Mouse (Mus musculus) layer of hippocampus, adult 18-20 months (tissue): ENCODE measurements around the gene P2ry1. TPM values are rescaled to one million over a fixed set of nuclear protein-coding genes. Genes with fewer than 3 reads are reported as not detected.
A peak's percentile ranks its signal among the peaks of the same experiment; 100 is the strongest.

Source experiments
- DNase-seq, 2 experiments: peaks; one replicate each; pipeline ENCODE4 v3.0.0; 2022; ENCODE audit warnings: low spot score in 2 of 2
- long read RNA-seq: library from polyadenylated mRNA; stranded (forward); transcript quantifications from one replicate; pipeline ENCODE4 v2.0.0, GENCODE M21; 2021
- total RNA-seq, 2 experiments: library from RNA; stranded (reverse); gene quantifications; 2 replicates each; pipeline ENCODE4 v1.2.3; 2021

P2ry1 gene
- total RNA-seq, result 1 to 10 TPM; 3.0 to 3.3 TPM
- long read RNA-seq, partial matches to known transcripts, result 0 of 5 reads
- long read RNA-seq, other reads (novel, unspliced or antisense), result 1 of 5 reads

DNA sequence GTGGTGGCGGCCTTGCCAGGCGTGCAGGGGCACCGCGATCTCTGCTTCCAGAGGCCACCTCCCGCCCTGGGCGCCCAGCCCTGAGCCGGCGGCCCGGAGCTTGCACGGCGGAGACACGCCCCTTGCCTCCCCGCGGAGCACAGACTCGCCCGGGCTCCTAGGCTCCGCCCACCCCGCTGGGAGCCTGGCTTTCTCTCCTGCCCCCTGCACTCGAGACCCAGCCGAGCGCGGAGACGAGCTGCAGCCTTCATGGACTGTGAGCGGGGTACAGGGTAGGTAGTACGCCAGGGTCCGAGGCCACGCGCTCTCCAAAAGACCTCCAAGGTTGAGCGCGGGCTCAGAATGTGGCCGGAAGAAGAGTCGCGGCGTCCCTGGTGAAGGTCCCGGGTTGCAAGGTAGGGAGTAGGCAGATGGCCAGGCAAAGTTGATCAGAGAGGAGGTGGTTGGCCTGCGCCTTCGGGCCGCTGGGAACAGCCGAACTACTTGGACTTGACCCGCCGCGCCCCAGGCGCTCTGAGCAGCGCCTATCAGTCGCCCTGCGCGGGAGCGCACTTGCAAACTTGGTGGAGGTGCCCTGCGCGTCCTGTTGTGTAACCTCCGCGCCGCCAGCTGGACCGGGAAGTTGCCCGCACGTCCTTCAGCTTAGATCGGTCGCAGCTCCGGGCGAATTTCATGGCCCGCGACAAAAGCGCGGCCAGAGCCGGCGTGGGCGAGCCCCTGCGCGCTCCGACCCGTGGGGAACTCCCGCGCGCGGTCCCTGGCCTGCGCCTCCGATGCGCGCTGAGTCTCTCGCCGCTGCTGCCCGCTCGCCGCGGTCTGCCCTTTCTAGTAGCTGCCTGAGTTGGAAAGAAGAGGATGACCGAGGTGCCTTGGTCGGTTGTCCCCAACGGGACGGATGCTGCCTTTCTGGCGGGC lies at the start of gene P2ry1:
Gene P2ry1, plus strand, starts transcription at position 209 of the 915 bp plus-strand sequence.
- peak; percentile 11 to 46 for DNase-seq

DNA sequence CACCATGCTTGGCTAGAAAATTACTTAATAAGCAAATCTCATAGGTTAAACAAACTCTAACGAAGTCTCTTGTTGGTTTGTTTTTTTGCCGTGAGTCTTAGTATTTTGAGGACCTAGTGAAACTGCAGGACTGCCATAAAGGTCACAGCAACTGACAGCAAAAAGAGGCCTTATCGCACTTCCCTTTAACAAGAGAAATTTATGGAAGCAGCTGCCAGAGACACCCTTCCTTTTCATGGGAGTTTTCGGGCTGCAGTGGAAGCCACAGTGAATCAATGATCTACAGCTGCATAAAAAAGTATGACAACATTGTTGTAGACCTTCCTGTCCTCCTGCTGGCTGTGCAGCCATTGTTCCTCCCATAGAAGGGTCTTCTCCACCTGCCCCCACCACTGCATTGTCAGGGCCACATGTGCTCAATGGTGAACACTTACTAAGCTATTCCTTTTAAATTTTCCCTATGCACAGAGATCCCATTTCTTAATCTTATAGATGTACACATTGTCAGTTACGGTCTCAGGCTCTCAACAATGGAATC lies 49.3 kb upstream of the P2ry1 start:
- DNase-seq, result no peak

DNA sequence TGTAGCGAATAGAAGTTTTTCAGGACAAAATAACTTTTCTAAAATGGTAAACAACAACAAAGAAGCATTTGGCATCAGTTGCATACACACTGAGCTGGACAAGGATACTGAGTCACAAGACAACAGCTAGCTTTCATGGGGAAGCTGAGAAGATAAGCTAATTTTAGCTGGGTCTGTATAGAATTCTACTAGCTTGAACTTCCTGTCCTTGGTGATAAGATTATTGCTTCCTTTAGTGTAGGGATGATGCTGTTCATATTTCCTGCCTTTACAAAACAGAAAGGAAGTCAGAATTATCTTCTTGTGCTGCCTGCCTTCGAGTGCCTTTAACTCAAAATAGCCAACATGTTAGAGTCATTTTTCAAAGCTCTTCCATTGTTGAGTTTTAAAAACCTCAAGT lies 48.5 kb upstream of the P2ry1 start:
- no peak for DNase-seq

- DNase-seq, result no peak
Measured at GRCm38 (mm10) chr3:60958769-60959168, 43.8 kb upstream of the P2ry1 start.

GRCm38 (mm10) chr3:60965137-60965536 lies 37.5 kb upstream of the P2ry1 start:
- no peak for DNase-seq

GRCm38 (mm10) chr3:60974944-60975343 lies 27.7 kb upstream of the P2ry1 start:
- DNase-seq, result no peak

- no peak for DNase-seq
Measured at GRCm38 (mm10) chr3:60982109-60982508, 20.5 kb upstream of the P2ry1 start.

GRCm38 (mm10) chr3:60998064-60998463 lies 4.5 kb upstream of the P2ry1 start:
- no peak for DNase-seq

DNA sequence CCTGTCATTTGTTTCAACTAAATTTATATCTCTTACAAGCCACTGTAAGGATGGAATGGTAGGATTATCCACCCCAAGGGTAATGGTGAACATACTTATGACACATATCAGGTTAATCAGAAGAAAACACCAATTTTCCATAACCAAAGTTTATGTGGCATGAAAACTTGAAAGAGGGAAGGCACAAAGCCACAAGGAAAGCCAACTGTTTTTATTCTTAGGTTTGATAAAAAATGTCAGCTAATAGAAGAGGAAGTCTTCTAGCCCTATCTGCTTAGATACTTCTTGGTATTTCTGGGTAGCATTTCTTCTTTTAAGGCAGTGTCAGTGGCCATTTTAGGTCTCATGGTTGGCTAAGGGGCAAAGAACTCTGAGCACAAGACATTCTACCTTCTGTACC lies 2.9 kb upstream of the P2ry1 start:
- DNase-seq, result no peak

DNA sequence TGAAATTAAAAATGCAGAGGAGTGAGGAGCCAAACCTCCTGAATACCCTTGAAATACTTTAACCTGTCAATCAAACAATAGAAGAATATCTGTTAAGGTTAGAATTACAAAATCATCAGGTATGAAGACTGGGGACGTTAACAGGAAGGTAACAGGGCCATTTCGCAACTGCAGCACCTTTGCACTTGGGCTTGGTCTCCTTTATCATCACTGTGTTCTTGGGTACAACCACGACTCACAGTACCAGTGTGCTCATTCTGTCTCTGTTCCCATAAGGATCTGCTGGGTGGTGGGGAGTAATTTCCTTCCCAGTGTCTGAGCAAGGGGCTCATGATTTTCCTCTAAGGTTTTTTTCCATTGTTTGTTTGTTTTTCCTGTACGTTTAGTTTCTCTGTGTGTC lies 1.8 kb upstream of the P2ry1 start:
- DNase-seq, result no peak

GRCm38 (mm10) chr3:61001852-61002586 lies 576 bp upstream of the P2ry1 start:
- DNase-seq, result peak in 1 of 2 experiments; percentile 3

GRCm38 (mm10) chr3:61004611-61005010 lies 2.0 kb downstream of the P2ry1 start:
- DNase-seq, result no peak

- no peak for DNase-seq
Measured at GRCm38 (mm10) chr3:61011660-61012059, 9.1 kb downstream of the P2ry1 start.

- no peak for DNase-seq
Measured at GRCm38 (mm10) chr3:61012550-61012949, 10.0 kb downstream of the P2ry1 start.

DNA sequence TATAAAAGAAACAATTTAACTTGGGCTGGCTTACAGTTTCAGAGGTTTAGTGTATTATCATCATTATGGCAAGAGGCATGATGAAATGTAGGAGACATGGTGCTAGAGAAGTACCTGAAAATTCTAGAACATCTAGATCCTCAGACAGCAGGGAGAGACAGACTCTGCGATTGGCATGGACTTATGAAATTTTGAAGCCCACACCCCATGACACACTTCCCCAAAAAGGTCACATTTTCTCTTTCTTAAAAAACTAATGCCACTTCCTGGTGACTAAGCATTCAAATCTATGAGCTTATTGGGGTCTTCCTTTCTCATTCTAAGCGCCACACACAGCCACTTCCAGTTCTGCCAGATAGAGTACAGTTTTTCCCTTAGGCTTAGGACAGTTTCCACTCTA lies 14.1 kb downstream of the P2ry1 start:
- DNase-seq, result no peak

DNA sequence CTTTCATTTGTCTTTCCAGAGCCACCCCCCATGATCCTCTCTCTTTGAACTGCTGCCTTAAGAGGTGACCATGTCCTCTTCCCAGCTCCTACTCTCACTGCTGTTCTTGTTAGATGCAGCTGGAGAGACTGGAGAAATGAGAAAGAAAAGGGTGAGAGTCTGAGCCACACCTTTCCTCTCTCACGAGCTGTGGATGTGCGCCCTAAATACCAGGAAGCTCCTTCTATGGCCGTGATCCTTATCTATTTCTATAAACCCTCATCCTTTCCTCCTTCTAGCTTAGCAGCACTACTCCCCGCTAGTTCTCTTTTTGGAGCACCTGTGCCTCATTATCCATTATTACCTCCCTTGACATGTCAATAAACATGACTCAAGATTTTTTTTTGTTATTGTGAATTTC lies 29.5 kb downstream of the P2ry1 start:
- DNase-seq, result no peak

GRCm38 (mm10) chr3:61035633-61036032 lies 33.0 kb downstream of the P2ry1 start:
- no peak for DNase-seq

- DNase-seq, result peak in 1 of 2 experiments; percentile 4
Measured at GRCm38 (mm10) chr3:61039916-61040315, 37.3 kb downstream of the P2ry1 start.

GRCm38 (mm10) chr3:61049976-61050672 lies 47.5 kb downstream of the P2ry1 start:
- DNase-seq, result peak in 1 of 2 experiments; percentile 4
